Mouse (Mus musculus) stomach, postnatal 0 days (tissue): ENCODE data around the gene Cfap44.

Source experiments
- CTCF ChIP-seq: IDR thresholded peaks from 2 replicates; pipeline ENCODE4 v1.5.1; 2016; ENCODE audit warnings: antibody characterized with exemption, low read depth, mild to moderate bottlenecking, moderate library complexity
- EP300 ChIP-seq: optimal IDR thresholded peaks from 2 replicates; pipeline ENCODE3; 2016; ENCODE audit warnings: antibody characterized with exemption

- TF ChIP-seq EP300 (no peak), CTCF (no peak)
These were observed 81.2 kb downstream of the Cfap44 start for GRCm38 (mm10) chr16:44475682-44476375.
